Mouse (Mus musculus): ENCODE data around the gene Olfr1089. TPM values are rescaled to one million over a fixed set of nuclear protein-coding genes. Genes with fewer than 3 reads are reported as not detected.

Gene Olfr1089
- not detected in 2 replicates for polyA plus RNA-seq (2014; fragmentation: Nextera tagmentation; extraction: Ambion mirVana)

- no peak for DNase-seq (ENCODE audit: low spot score)
- H3K9ac ChIP-seq (ENCODE audit: low read length) = no peak within 1 kb of the TSS
- no peak within 1 kb of the TSS for H3K4me2 ChIP-seq (ENCODE audit: low read depth)
- no peak within 1 kb of the TSS for H3K4me3 ChIP-seq (ENCODE audit: low read depth, low read length)
- no peaks in the 10 kb centered on the region for H3K9me3 ChIP-seq (ENCODE audit: control insufficient read depth, low read length)
- H3K27ac ChIP-seq (ENCODE audit: low read depth, low read length) = no peak within 1 kb of the TSS
- no peak for ATAC-seq (ENCODE audit: insufficient read depth, low FRiP score, low TSS enrichment)
- no peaks in the 10 kb centered on the region for H3K4me1 ChIP-seq (ENCODE audit: control insufficient read depth, insufficient read depth, low read length)
- no peaks in the 10 kb centered on the region for H3K27me3 ChIP-seq (ENCODE audit: control insufficient read depth, insufficient read depth, low read length)
- no peaks in the 10 kb centered on the region for H3K36me3 ChIP-seq (ENCODE audit: control insufficient read depth, insufficient read depth, low read length)
Measured at GRCm38 (mm10) chr2:86733601-86734000, at the start of gene Olfr1089. Gene Olfr1089, minus strand, starts transcription at chr2:86733701.

GRCm38 (mm10) chr2:86782179-86782578 is 48.7 kb upstream of the Olfr1089 start, which contains the start of gene Olfr1093:
Gene Olfr1093, plus strand, starts transcription at chr2:86782479.
- Histone ChIP-seq H3K4me1 (ENCODE audit: control insufficient read depth, insufficient read depth, low read length) (no peaks in the 10 kb centered on the region), H3K36me3 (ENCODE audit: control insufficient read depth, insufficient read depth, low read length) (no peaks in the 10 kb centered on the region), H3K9ac (ENCODE audit: low read length) (no peak within 1 kb of the TSS), H3K9me3 (ENCODE audit: control insufficient read depth, low read length) (no peaks in the 10 kb centered on the region), H3K27ac (ENCODE audit: low read depth, low read length) (no peak within 1 kb of the TSS), H3K4me3 (ENCODE audit: low read depth, low read length) (no peak within 1 kb of the TSS), H3K27me3 (ENCODE audit: control insufficient read depth, insufficient read depth, low read length) (no peaks in the 10 kb centered on the region), H3K4me2 (ENCODE audit: low read depth) (no peak within 1 kb of the TSS)
- DNase-seq (ENCODE audit: low spot score) (no peak), ATAC-seq (ENCODE audit: insufficient read depth, low FRiP score, low TSS enrichment) (no peak)
- WGBS = 87% methylated on average over 2 of the region's 2 CpGs

- no peaks in the 10 kb centered on the region for H3K4me1 ChIP-seq (ENCODE audit: control insufficient read depth, insufficient read depth, low read length)
- WGBS = 96% methylated on average over 6 of the region's 6 CpGs
Measured at GRCm38 (mm10) chr2:86761050-86761449, 27.5 kb upstream of the Olfr1089 start.

DNA sequence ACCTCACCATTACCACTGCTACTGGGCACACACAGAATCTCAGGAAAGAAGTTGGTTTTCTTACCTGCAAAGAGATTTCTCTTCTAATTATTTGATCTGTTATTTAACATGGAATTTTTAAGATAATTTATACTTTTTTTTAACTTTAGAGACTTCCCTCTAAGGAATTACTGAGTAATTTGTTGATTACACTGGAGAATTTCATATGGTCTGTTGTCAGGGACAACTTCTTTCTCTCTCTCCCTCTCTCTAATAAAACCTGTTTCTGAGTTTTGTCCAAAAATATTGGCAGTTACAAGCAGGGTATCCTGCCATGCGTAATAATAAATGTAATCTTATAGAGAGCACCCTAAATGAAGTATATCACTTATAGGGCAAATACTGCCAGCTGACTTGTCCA is 25.4 kb upstream of the Olfr1089 start, which contains the start of gene Olfr1090:
Gene Olfr1090, minus strand, starts transcription at position 101 of the 400 bp plus-strand sequence.
- Histone ChIP-seq H3K27ac (ENCODE audit: low read depth, low read length) (no peak within 1 kb of the TSS), H3K9ac (ENCODE audit: low read length) (no peak within 1 kb of the TSS), H3K36me3 (ENCODE audit: control insufficient read depth, insufficient read depth, low read length) (no peaks in the 10 kb centered on the region), H3K9me3 (ENCODE audit: control insufficient read depth, low read length) (no peaks in the 10 kb centered on the region), H3K27me3 (ENCODE audit: control insufficient read depth, insufficient read depth, low read length) (no peaks in the 10 kb centered on the region), H3K4me3 (ENCODE audit: low read depth, low read length) (no peak within 1 kb of the TSS), H3K4me1 (ENCODE audit: control insufficient read depth, insufficient read depth, low read length) (no peaks in the 10 kb centered on the region), H3K4me2 (ENCODE audit: low read depth) (no peak within 1 kb of the TSS)
- ATAC-seq (ENCODE audit: insufficient read depth, low FRiP score, low TSS enrichment) (no peak), DNase-seq (ENCODE audit: low spot score) (no peak)
- WGBS = 89% methylated on average over 1 of the region's 1 CpGs

More at GRCm38 (mm10) chr2:86761050-86761449, 27.5 kb upstream of the Olfr1089 start:
- Histone ChIP-seq H3K9me3 (ENCODE audit: control insufficient read depth, low read length) (no peaks in the 10 kb centered on the region), H3K27ac (ENCODE audit: low read depth, low read length) (no peak overlapping the region), H3K4me3 (ENCODE audit: low read depth, low read length) (no peak overlapping the region), H3K36me3 (ENCODE audit: control insufficient read depth, insufficient read depth, low read length) (no peaks in the 10 kb centered on the region), H3K27me3 (ENCODE audit: control insufficient read depth, insufficient read depth, low read length) (no peaks in the 10 kb centered on the region), H3K9ac (ENCODE audit: low read length) (no peak overlapping the region), H3K4me2 (ENCODE audit: low read depth) (no peak overlapping the region)
- DNase-seq (ENCODE audit: low spot score) (no peak), ATAC-seq (ENCODE audit: insufficient read depth, low FRiP score, low TSS enrichment) (no peak)

DNA sequence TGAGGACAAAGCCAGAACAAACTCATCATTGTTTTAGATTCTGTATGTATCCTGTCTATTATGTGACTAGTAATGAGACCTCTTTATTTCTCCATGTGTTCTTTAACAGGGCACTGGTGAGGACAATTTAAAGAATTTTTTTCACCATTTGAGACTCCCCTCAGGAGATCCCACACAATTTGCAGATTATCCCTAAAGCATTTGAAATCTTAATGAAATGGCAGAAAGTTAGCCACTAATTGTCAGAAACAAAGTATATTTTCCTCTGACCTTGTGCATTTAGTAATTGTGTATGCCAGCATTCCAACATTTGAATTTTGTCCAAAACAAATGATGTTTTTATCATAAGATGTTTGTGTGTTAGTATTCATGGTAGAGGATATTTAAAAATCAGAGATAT is 35.2 kb downstream of the Olfr1089 start, which contains the start of gene Olfr1087:
Gene Olfr1087, minus strand, starts transcription at position 101 of the 400 bp plus-strand sequence.
- no peaks in the 10 kb centered on the region for H3K36me3 ChIP-seq (ENCODE audit: control insufficient read depth, insufficient read depth, low read length)
- no peaks in the 10 kb centered on the region for H3K9me3 ChIP-seq (ENCODE audit: control insufficient read depth, low read length)
- H3K27ac ChIP-seq (ENCODE audit: low read depth, low read length) = no peak within 1 kb of the TSS
- no peaks in the 10 kb centered on the region for H3K27me3 ChIP-seq (ENCODE audit: control insufficient read depth, insufficient read depth, low read length)
- no peaks in the 10 kb centered on the region for H3K4me1 ChIP-seq (ENCODE audit: control insufficient read depth, insufficient read depth, low read length)
- no peak within 1 kb of the TSS for H3K4me2 ChIP-seq (ENCODE audit: low read depth)
- H3K4me3 ChIP-seq (ENCODE audit: low read depth, low read length) = no peak within 1 kb of the TSS
- no peak within 1 kb of the TSS for H3K9ac ChIP-seq (ENCODE audit: low read length)
- ATAC-seq (ENCODE audit: insufficient read depth, low FRiP score, low TSS enrichment) (no peak), DNase-seq (ENCODE audit: low spot score) (no peak)

Other genes with a start within 250 kb of the Olfr1089 start
- not detected in 2 replicates for gene Olfr228, start 246.3 kb downstream of the Olfr1089 start, polyA plus RNA-seq (2014; fragmentation: Nextera tagmentation; extraction: Ambion mirVana)
- not detected in 2 replicates for gene Olfr1076, start 225.2 kb downstream of the Olfr1089 start, polyA plus RNA-seq (2014; fragmentation: Nextera tagmentation; extraction: Ambion mirVana)
- gene Olfr1079, start 191.2 kb downstream of the Olfr1089 start, polyA plus RNA-seq (2014; fragmentation: Nextera tagmentation; extraction: Ambion mirVana) = not detected in 2 replicates
- gene Olfr1080, start 175.5 kb downstream of the Olfr1089 start, polyA plus RNA-seq (2014; fragmentation: Nextera tagmentation; extraction: Ambion mirVana) = not detected in 2 replicates
- gene Olfr1082, start 134.7 kb downstream of the Olfr1089 start, polyA plus RNA-seq (2014; fragmentation: Nextera tagmentation; extraction: Ambion mirVana) = not detected in 2 replicates
- gene Olfr1084, start 94.0 kb downstream of the Olfr1089 start, polyA plus RNA-seq (2014; fragmentation: Nextera tagmentation; extraction: Ambion mirVana) = not detected in 2 replicates
- not detected in 2 replicates for gene Olfr1085, start 71.7 kb downstream of the Olfr1089 start, polyA plus RNA-seq (2014; fragmentation: Nextera tagmentation; extraction: Ambion mirVana)
- gene Olfr1086, start 53.6 kb downstream of the Olfr1089 start, polyA plus RNA-seq (2014; fragmentation: Nextera tagmentation; extraction: Ambion mirVana) = not detected in 2 replicates
- gene Olfr1087, start 35.3 kb downstream of the Olfr1089 start, polyA plus RNA-seq (2014; fragmentation: Nextera tagmentation; extraction: Ambion mirVana) = not detected in 2 replicates
- gene Olfr1090, start 25.3 kb upstream of the Olfr1089 start, polyA plus RNA-seq (2014; fragmentation: Nextera tagmentation; extraction: Ambion mirVana) = not detected in 2 replicates
- gene Olfr1093, start 48.8 kb upstream of the Olfr1089 start, polyA plus RNA-seq (2014; fragmentation: Nextera tagmentation; extraction: Ambion mirVana) = not detected in 2 replicates
- gene Olfr141, start 76.3 kb upstream of the Olfr1089 start, polyA plus RNA-seq (2014; fragmentation: Nextera tagmentation; extraction: Ambion mirVana) = not detected in 2 replicates
- gene Olfr1094, start 91.0 kb upstream of the Olfr1089 start, polyA plus RNA-seq (2014; fragmentation: Nextera tagmentation; extraction: Ambion mirVana) = not detected in 2 replicates
- not detected in 2 replicates for gene Olfr1095, start 118.0 kb upstream of the Olfr1089 start, polyA plus RNA-seq (2014; fragmentation: Nextera tagmentation; extraction: Ambion mirVana)
- gene Gm13723, start 141.1 kb upstream of the Olfr1089 start, polyA plus RNA-seq (2014; fragmentation: Nextera tagmentation; extraction: Ambion mirVana) = not detected in 2 replicates
- not detected in 2 replicates for gene Olfr1097, start 158.5 kb upstream of the Olfr1089 start, polyA plus RNA-seq (2014; fragmentation: Nextera tagmentation; extraction: Ambion mirVana)
- not detected in 2 replicates for gene Olfr1098, start 190.8 kb upstream of the Olfr1089 start, polyA plus RNA-seq (2014; fragmentation: Nextera tagmentation; extraction: Ambion mirVana)
- gene Olfr1099, start 227.0 kb upstream of the Olfr1089 start, polyA plus RNA-seq (2014; fragmentation: Nextera tagmentation; extraction: Ambion mirVana) = not detected in 2 replicates
- not detected in 2 replicates for gene Olfr1100, start 246.3 kb upstream of the Olfr1089 start, polyA plus RNA-seq (2014; fragmentation: Nextera tagmentation; extraction: Ambion mirVana)

Data from neural tube, embryonic 11.5 days (tissue).